ENCODE assay signal across 23 mouse cellular contexts in the genomic region with DNA sequence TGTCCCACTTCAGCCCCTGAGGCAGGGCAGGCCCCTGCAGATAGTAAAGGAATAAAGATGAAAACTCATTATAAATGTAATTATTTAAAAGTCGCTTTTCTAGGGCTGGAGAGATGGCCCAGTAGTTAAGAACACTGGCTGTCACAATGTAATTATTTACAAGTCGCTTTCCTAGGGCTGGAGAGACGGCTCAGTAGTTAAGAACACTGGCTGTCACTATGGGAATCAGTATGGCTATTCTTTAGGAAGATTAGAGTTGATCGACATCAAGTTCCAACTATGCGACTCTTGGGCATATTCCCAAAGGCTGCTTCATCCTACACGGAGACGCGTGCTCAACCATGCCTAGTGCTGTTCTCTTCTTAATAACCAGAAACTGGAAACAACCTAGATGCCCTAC. TPM values are rescaled to one million over a fixed set of nuclear protein-coding genes. Genes with fewer than 3 reads are reported as not detected.
A peak's percentile ranks its signal among the peaks of the same experiment; 100 is the strongest.
DNase-seq lines count a peak whose midpoint lies in the region; ATAC-seq lines count a peak whose summit lies in the region.
"Had no signal": no experiment of that assay in that cellular context is flagged by ENCODE, and none has a peak within 500 bp of the region (broad histone marks: within the 10 kb centered on the region; RNA-seq: fewer than 3 reads in every experiment).

No protein-coding gene starts in this region.

- H3K9ac ChIP-seq in midbrain, embryonic 11.5 days (ENCODE audit: low read length): no peak overlapping the region
- H3K9ac ChIP-seq in midbrain, embryonic 15.5 days: no peak overlapping the region
- H3K9ac ChIP-seq in embryonic facial prominence, embryonic 12.5 days: no peak overlapping the region
- H3K9ac ChIP-seq in kidney, embryonic 16.5 days (replicated peaks; ENCODE audit: low read length): no peak overlapping the region
- H3K9ac ChIP-seq: embryonic facial prominence, embryonic 15.5 days; forebrain, embryonic 12.5 days had no signal

- no peak overlapping the region for H3K4me2 ChIP-seq in midbrain, embryonic 11.5 days
- H3K4me2 ChIP-seq in midbrain, embryonic 15.5 days: no peak overlapping the region
- H3K4me2 ChIP-seq in embryonic facial prominence, embryonic 12.5 days (replicated peaks): no peak overlapping the region
- H3K4me2 ChIP-seq in kidney, embryonic 16.5 days (replicated peaks; ENCODE audit: low read depth, low read length): no peak overlapping the region
- H3K4me2 ChIP-seq: embryonic facial prominence, embryonic 15.5 days; forebrain, embryonic 12.5 days had no signal

- intact Hi-C loops in left cerebral cortex, postnatal 25 days (cut with DNase I): no loop called here

- no peak overlapping the region for H3K4me3 ChIP-seq in midbrain, embryonic 11.5 days (ENCODE audit: low read depth, low read length)
- H3K4me3 ChIP-seq in midbrain, embryonic 15.5 days: no peak overlapping the region
- no peak overlapping the region for H3K4me3 ChIP-seq in embryonic facial prominence, embryonic 12.5 days
- no peak overlapping the region for H3K4me3 ChIP-seq in kidney, embryonic 16.5 days (ENCODE audit: low read length)
- H3K4me3 ChIP-seq: embryonic facial prominence, embryonic 15.5 days; erythroblast, embryonic 14.5 days; forebrain, embryonic 10.5 days; forebrain, embryonic 12.5 days had no signal

- no peak overlapping the region for H3K27ac ChIP-seq in midbrain, embryonic 11.5 days (ENCODE audit: low read depth, low read length)
- no peak overlapping the region for H3K27ac ChIP-seq in midbrain, embryonic 15.5 days
- H3K27ac ChIP-seq in embryonic facial prominence, embryonic 12.5 days: no peak overlapping the region
- H3K27ac ChIP-seq in kidney, embryonic 16.5 days (ENCODE audit: low read length): no peak overlapping the region
- H3K27ac ChIP-seq: embryonic facial prominence, embryonic 15.5 days; forebrain, embryonic 10.5 days; forebrain, embryonic 12.5 days had no signal

- H3K27me3 ChIP-seq in midbrain, embryonic 11.5 days (ENCODE audit: control insufficient read depth, insufficient read depth, low read length): no peaks in the 10 kb centered on the region
- no peaks in the 10 kb centered on the region for H3K27me3 ChIP-seq in midbrain, embryonic 15.5 days (replicated peaks)
- no peaks in the 10 kb centered on the region for H3K27me3 ChIP-seq in embryonic facial prominence, embryonic 12.5 days
- no peaks in the 10 kb centered on the region for H3K27me3 ChIP-seq in kidney, embryonic 16.5 days (ENCODE audit: insufficient read depth, low read length)
- H3K27me3 ChIP-seq: embryonic facial prominence, embryonic 15.5 days; forebrain, embryonic 12.5 days; Patski had no signal

- H3K36me3 ChIP-seq in midbrain, embryonic 11.5 days (ENCODE audit: control insufficient read depth, insufficient read depth, low read length): no peaks in the 10 kb centered on the region
- H3K36me3 ChIP-seq in midbrain, embryonic 15.5 days (replicated peaks): 0 out of 2 replicates have a peak, but pooled peaks cover 4% of the 10 kb centered on the region
- H3K36me3 ChIP-seq in embryonic facial prominence, embryonic 12.5 days: no peaks in the 10 kb centered on the region
- no peaks in the 10 kb centered on the region for H3K36me3 ChIP-seq in kidney, embryonic 16.5 days (ENCODE audit: insufficient read depth, low read length)
- H3K36me3 ChIP-seq: embryonic facial prominence, embryonic 15.5 days; forebrain, embryonic 10.5 days; forebrain, embryonic 12.5 days had no signal

- peak; percentile 75 for DNase-seq in midbrain, embryonic 11.5 days (ENCODE audit: low spot score, missing footprints)
- DNase-seq in retina, embryonic 14.5 days (ENCODE audit: low spot score): peak; percentile 85
- DNase-seq in embryo, embryonic 9.5 days (ENCODE audit: extremely low spot score): no peak
- no peak for DNase-seq in left cerebral cortex, postnatal 25 days (ENCODE audit: low spot score in 2 of 2)
- DNase-seq: adrenal gland, adult 8-10 months; adrenal gland, postnatal 14 days; adrenal gland, postnatal 36 days; cerebellum, adult 11-12 months; cerebellum, adult 2 months; cerebellum, adult 9-10 months; cerebellum, postnatal 10 days; cerebellum, postnatal 25 days had no signal

- ATAC-seq in midbrain, embryonic 11.5 days (ENCODE audit: low FRiP score): no peak
- ATAC-seq in midbrain, embryonic 15.5 days (replicated peaks): no peak
- ATAC-seq in embryonic facial prominence, embryonic 12.5 days (ENCODE audit: insufficient number of reproducible peaks, insufficient read depth, low FRiP score, low TSS enrichment): peak; percentile 56; the same call in 1 of the 2 replicates
- no peak for ATAC-seq in kidney, embryonic 16.5 days (ENCODE audit: low FRiP score, low TSS enrichment)
- ATAC-seq: activated CD4-positive, CD25-positive, alpha-beta regulatory T cell, adult 4 months; forebrain, embryonic 14.5 days; forebrain, embryonic 16.5 days; Patski had no signal

- no peaks in the 10 kb centered on the region for H3K9me3 ChIP-seq in midbrain, embryonic 11.5 days (ENCODE audit: control insufficient read depth, low read length)
- H3K9me3 ChIP-seq in midbrain, embryonic 15.5 days: no peaks in the 10 kb centered on the region
- H3K9me3 ChIP-seq in embryonic facial prominence, embryonic 12.5 days: no peaks in the 10 kb centered on the region
- H3K9me3 ChIP-seq in kidney, embryonic 16.5 days (ENCODE audit: low read length): no peaks in the 10 kb centered on the region
- H3K9me3 ChIP-seq: embryonic facial prominence, embryonic 15.5 days; forebrain, embryonic 10.5 days; forebrain, embryonic 12.5 days had no signal

- WGBS in midbrain, embryonic 11.5 days: 28% methylated on average over 8 of the region's 8 CpGs
- 21% methylated on average over 8 of the region's 8 CpGs for WGBS in midbrain, embryonic 15.5 days
- 79% methylated on average over 8 of the region's 8 CpGs for WGBS in embryonic facial prominence, embryonic 12.5 days
- 86% methylated on average over 8 of the region's 8 CpGs for WGBS in kidney, embryonic 16.5 days

- 0 out of 2 replicates have a peak, but pooled peaks cover 2% of the 10 kb centered on the region for H3K4me1 ChIP-seq in midbrain, embryonic 11.5 days (ENCODE audit: control insufficient read depth, insufficient read depth, low read length)
- H3K4me1 ChIP-seq in midbrain, embryonic 15.5 days: no peaks in the 10 kb centered on the region
- no peaks in the 10 kb centered on the region for H3K4me1 ChIP-seq in embryonic facial prominence, embryonic 12.5 days
- no peaks in the 10 kb centered on the region for H3K4me1 ChIP-seq in kidney, embryonic 16.5 days (ENCODE audit: insufficient read depth, low read length)
- H3K4me1 ChIP-seq: embryonic facial prominence, embryonic 15.5 days had no signal

RNA-seq across cellular contexts. Expression of gene Abca5, which starts 15.2 kb away (rescaled TPM):
- 3.2 and 4.2 TPM in 2 replicates for polyA plus RNA-seq in midbrain, embryonic 11.5 days (2014; fragmentation: Nextera tagmentation; extraction: Ambion mirVana)
- 9.4 and 9.6 TPM in 2 replicates for polyA plus RNA-seq in midbrain, embryonic 15.5 days (2015; fragmentation: Nextera tagmentation; extraction: Ambion mirVana)
- 6.9 and 8.0 TPM in 2 replicates for polyA plus RNA-seq in embryonic facial prominence, embryonic 12.5 days (2016; fragmentation: Nextera tagmentation; extraction: Ambion mirVana)
- 3.3 and 3.5 TPM in 2 replicates for polyA plus RNA-seq in kidney, embryonic 16.5 days (2015; fragmentation: Nextera tagmentation; extraction: Ambion mirVana)
- 10 to 100 TPM; 45.0 to 48.3 TPM for total RNA-seq in left cerebral cortex, postnatal 25 days (2021)
- polyA plus RNA-seq: erythroblast, embryonic 14.5 days had no signal

Comparison
In these comparisons a context has a peak if more than half of its experiments do, and no peak if none do; other contexts are left out.
1. DNase-seq: peak in midbrain, embryonic 11.5 days (single experiment) and retina, embryonic 14.5 days (single experiment); none in embryo, embryonic 9.5 days (single experiment) and left cerebral cortex, postnatal 25 days (0 of 2).